Mouse (Mus musculus) hindbrain, embryonic 10.5 days (tissue): ENCODE results near the gene Wasf3. TPM values are rescaled to one million over a fixed set of nuclear protein-coding genes. Genes with fewer than 3 reads are reported as not detected.

Source experiments
- DNase-seq: peaks from one replicate; pipeline ENCODE4 v3.0.0-alpha.2; 2017; ENCODE audit warnings: low spot score
- H3K27ac ChIP-seq: fragments of 300-500 bp; sonication (generic); 2 replicates; pipeline ENCODE4 v1.5.1; 2016; ENCODE audit warnings: mild to moderate bottlenecking, moderate library complexity
- H3K27me3 ChIP-seq: fragments of 300-500 bp; sonication (generic); 2 replicates; pipeline ENCODE4 v1.6.1; 2016; ENCODE audit warnings: mild to moderate bottlenecking; ENCODE audit not compliant: poor library complexity, insufficient read depth, severe bottlenecking
- H3K36me3 ChIP-seq: fragments of 300-500 bp; sonication (generic); 2 replicates; pipeline ENCODE4 v1.6.1; 2016; ENCODE audit warnings: mild to moderate bottlenecking, moderate library complexity
- H3K4me1 ChIP-seq: fragments of 300-500 bp; sonication (generic); replicated peaks from 2 replicates; pipeline ENCODE4 v1.6.1; 2016; ENCODE audit warnings: mild to moderate bottlenecking
- H3K4me3 ChIP-seq: fragments of 300-500 bp; sonication (generic); 2 replicates; pipeline ENCODE4 v1.5.1; 2016; ENCODE audit warnings: mild to moderate bottlenecking, moderate library complexity
- H3K9me3 ChIP-seq: fragments of 300-500 bp; sonication (generic); 2 replicates; pipeline ENCODE4 v1.6.1; 2016; ENCODE audit warnings: mild to moderate bottlenecking, moderate library complexity
- whole genome bisulfite sequencing: fragments of 180-500 bp; shearing (Covaris S2); methylation state at CpG from one replicate; pipeline ENCODE4 v1.1.7; 2016; 5-methylcytosine and 5-hydroxymethylcytosine counted together
- polyA plus RNA-seq: library from polyadenylated mRNA; unstranded; fragments of >200 nt; fragmentation: Nextera tagmentation; extraction: Ambion mirVana; gene quantifications from 2 replicates; pipeline ENCODE4 v1.2.1, GENCODE M21; 2016

Wasf3 gene
- polyA plus RNA-seq, 1 experiment from 2014 or later = 16.7 TPM

DNA sequence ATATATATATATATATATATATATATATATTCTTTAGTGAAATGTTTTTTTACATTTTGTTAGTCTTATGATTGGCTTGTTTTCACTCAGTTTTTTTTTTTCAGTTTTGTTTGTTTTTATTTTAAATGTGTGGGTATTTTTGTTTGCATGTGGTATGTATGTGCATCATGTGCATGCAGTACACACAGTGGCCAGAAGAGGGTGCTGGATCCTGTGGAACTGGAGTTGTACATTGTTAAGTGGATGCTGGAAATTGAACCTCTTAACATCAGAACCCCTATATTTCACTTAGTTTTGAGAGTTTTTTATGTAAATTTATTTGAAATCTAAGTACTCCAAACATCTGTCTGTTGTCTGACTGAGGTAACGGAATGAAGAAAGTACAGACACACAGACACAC, 21.3 kb downstream of the Wasf3 start:
- no peak for DNase-seq
- Histone ChIP-seq H3K4me3 (no peak overlapping the region), H3K9me3 (0 out of 2 replicates have a peak, but pooled peaks cover 3% of the 10 kb centered on the region), H3K27ac (no peak overlapping the region), H3K36me3 (peaks cover 9% of the 10 kb centered on the region), H3K27me3 (no peaks in the 10 kb centered on the region), H3K4me1 (peaks cover 39% of the 10 kb centered on the region)
- WGBS = 93% methylated on average over 1 of the region's 1 CpGs

DNA sequence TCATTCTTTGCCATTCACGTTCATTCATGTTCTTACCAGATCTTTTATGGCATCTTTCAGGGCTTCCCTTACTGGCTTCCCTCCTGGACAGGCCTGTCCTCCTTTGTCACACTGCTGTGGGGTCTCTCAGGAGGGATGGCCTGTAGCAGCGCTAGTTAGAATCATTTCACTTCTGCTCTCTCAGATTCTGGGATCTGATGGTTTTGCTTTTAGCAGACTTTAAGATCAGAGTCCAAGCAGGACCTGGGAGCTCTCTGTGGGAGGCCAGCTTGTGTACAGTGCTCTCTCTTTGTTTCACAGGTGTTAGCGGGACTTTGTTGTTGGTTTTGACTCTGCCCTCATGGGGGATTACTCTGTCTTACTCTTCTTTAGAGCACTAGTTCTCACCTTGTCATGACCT, 23.0 kb downstream of the Wasf3 start:
- Histone ChIP-seq H3K9me3 (0 out of 2 replicates have a peak, but pooled peaks cover 3% of the 10 kb centered on the region), H3K27me3 (no peaks in the 10 kb centered on the region), H3K36me3 (peaks cover 6% of the 10 kb centered on the region; the same call in 1 of the 2 replicates), H3K4me1 (peaks cover 51% of the 10 kb centered on the region), H3K27ac (no peak overlapping the region; the same call in 1 of the 2 replicates), H3K4me3 (no peak overlapping the region)
- 41% methylated on average over 3 of the region's 3 CpGs for WGBS
- no peak for DNase-seq

DNA sequence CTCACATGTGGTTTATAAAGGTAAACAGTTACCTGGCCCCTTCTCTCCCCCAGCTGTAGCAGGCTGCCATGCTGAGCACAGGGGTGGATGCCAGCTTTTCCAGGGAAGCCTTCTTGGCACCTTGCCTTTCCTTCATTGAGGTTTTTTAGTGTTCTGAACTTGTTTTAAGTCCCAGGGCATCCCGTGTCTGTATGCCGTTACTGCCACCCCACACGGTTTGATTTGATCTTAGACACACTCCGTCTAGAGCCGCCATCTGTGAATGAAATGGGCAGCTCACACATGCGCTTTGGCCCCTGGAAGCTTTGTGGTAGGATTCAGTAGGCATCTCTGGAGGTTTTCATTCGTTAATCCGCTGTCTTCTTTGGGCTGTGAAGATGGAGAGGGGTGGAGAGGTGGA, 23.8 kb downstream of the Wasf3 start:
- 90% methylated on average over 8 of the region's 8 CpGs for WGBS
- no peak for DNase-seq

DNA sequence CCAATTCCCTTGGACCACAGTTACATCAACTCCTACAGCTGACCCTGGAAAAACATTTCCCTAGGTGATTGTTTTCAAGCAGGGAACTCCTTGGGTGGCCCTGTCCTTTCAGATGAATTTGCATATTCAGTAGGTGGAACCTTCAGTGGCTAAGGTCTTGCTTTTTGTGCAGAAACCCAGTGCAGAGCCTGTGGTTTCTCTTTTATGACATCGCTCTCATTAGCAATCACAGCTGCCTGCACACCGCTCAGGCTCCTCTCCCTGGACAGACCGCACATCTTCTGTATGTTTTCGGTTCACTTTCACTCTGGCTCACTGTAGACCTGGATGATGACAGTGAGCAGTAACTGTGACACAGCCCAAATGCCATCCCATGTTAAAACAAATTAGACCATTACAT, 26.0 kb downstream of the Wasf3 start:
- no peak for DNase-seq
- Histone ChIP-seq H3K4me3 (no peak overlapping the region), H3K36me3 (no peaks in the 10 kb centered on the region), H3K9me3 (no peaks in the 10 kb centered on the region), H3K27ac (no peak overlapping the region), H3K4me1 (peaks cover 69% of the 10 kb centered on the region), H3K27me3 (no peaks in the 10 kb centered on the region)
- WGBS = 74% methylated on average over 4 of the region's 4 CpGs

More for the DNA sequence above, 23.8 kb downstream of the Wasf3 start:
- no peaks in the 10 kb centered on the region for H3K27me3 ChIP-seq
- H3K4me1 ChIP-seq = peaks cover 58% of the 10 kb centered on the region
- peaks cover 6% of the 10 kb centered on the region; the same call in 1 of the 2 replicates for H3K36me3 ChIP-seq
- H3K27ac ChIP-seq = no peak overlapping the region
- 0 out of 2 replicates have a peak, but pooled peaks cover 3% of the 10 kb centered on the region for H3K9me3 ChIP-seq
- no peak overlapping the region for H3K4me3 ChIP-seq

- WGBS = 69% methylated on average over 15 of the region's 15 CpGs
- Histone ChIP-seq H3K4me1 (peaks cover 74% of the 10 kb centered on the region), H3K4me3 (no peak overlapping the region), H3K27ac (peak overlapping the region; percentile 71; the same call in 1 of the 2 replicates), H3K9me3 (no peaks in the 10 kb centered on the region), H3K36me3 (no peaks in the 10 kb centered on the region), H3K27me3 (no peaks in the 10 kb centered on the region)
- no peak for DNase-seq
Measured at GRCm38 (mm10) chr5:146412743-146413430, 28.1 kb downstream of the Wasf3 start.

DNA sequence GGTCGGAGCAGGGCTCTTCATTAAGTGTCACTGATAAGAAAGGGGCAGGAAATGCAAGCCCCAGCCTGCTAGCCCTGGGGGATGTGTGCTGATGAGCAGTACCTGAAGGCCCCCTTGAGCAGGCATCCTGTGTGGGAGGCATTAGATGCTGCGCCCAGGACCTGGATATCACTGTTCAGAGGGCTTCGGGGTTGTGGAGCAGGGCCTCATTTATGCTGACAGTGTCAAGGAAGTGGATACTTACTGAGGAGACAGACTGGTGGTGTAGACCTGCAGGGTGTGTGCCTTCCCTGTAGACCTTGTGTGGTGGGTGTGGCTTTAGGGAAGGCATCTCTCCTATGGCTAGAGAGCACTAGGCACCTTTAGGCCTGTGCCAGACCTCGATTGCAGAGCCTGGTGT, 29.8 kb downstream of the Wasf3 start:
- peaks cover 64% of the 10 kb centered on the region for H3K4me1 ChIP-seq
- H3K27me3 ChIP-seq = no peaks in the 10 kb centered on the region
- 94% methylated on average over 4 of the region's 4 CpGs for WGBS
- H3K27ac ChIP-seq = no peak overlapping the region
- DNase-seq = no peak
- no peaks in the 10 kb centered on the region for H3K36me3 ChIP-seq
- H3K4me3 ChIP-seq = no peak overlapping the region
- H3K9me3 ChIP-seq = no peaks in the 10 kb centered on the region

- no peaks in the 10 kb centered on the region for H3K27me3 ChIP-seq
- H3K4me3 ChIP-seq = no peak overlapping the region
- H3K9me3 ChIP-seq = no peaks in the 10 kb centered on the region
- no peaks in the 10 kb centered on the region for H3K36me3 ChIP-seq
- peaks cover 58% of the 10 kb centered on the region for H3K4me1 ChIP-seq
- no peak for DNase-seq
- 88% methylated on average over 12 of the region's 12 CpGs for WGBS
- no peak overlapping the region for H3K27ac ChIP-seq
Measured at GRCm38 (mm10) chr5:146415218-146415617, 30.4 kb downstream of the Wasf3 start.

DNA sequence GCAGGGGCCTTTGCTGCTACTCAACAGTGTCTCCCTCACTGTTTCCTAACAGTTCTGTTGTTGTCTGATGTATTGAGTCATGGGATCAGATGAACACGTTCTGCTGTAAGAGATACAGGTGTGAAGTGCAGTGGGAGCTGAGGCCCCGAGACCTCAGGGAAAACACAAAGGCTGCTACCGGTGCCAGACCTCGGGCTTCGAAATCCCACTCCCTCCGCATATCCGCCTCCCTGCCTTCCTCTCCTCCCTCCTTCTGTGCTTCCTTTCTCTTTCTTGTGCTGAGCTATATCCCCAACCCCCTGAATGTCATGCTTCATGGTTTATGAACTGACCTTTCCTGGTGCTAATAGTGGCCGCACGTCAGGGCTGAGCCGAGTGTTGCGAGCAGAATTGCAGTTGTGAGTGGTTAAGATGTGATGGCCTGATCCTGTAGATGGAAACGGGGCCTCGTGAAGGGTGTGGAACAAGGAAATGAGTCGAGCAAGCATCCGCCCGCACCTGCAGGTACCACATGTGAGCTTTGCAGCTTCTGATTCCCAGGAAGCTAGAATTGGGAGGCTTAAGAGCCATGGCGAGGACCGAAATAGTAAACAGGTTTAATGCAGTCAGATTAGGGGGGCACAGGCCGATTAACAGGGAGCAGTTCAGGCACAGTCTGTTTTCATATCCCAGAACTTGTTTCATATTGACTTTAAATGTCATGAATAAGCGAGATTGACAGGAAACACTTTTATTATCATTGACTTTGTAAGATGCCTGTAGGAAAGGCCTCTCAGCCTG, 31.7 kb downstream of the Wasf3 start:
- Histone ChIP-seq H3K27me3 (no peaks in the 10 kb centered on the region), H3K9me3 (no peaks in the 10 kb centered on the region), H3K4me1 (peaks cover 45% of the 10 kb centered on the region), H3K4me3 (no peak overlapping the region), H3K36me3 (no peaks in the 10 kb centered on the region), H3K27ac (no peak overlapping the region)
- no peak for DNase-seq
- 76% methylated on average over 20 of the region's 20 CpGs for WGBS

DNA sequence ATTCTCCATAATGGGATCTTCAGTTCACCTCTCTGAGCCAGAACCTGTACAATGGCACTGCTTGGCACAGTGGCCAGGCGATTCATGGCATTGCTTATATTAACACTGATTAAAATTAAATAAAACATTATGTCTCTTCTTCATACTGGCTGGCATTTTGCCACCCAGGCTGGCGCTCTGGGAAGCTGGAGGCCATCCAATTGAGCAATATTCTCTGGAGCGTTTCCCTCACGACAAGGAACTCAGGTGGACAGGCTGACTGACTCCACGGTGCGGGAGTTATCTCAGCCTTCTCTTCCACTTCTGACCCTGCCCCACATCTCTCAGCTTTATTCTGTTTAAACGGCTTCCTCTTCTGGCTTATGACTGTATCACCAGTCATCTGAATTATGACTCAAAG, 33.3 kb downstream of the Wasf3 start:
- 0 out of 2 replicates have a peak, but pooled peaks cover 2% of the 10 kb centered on the region for H3K36me3 ChIP-seq
- H3K9me3 ChIP-seq = no peaks in the 10 kb centered on the region
- H3K27ac ChIP-seq = no peak overlapping the region
- no peak overlapping the region for H3K4me3 ChIP-seq
- WGBS = 92% methylated on average over 7 of the region's 7 CpGs
- DNase-seq = no peak
- no peaks in the 10 kb centered on the region for H3K27me3 ChIP-seq
- H3K4me1 ChIP-seq = peaks cover 30% of the 10 kb centered on the region

GRCm38 (mm10) chr5:146420081-146420480, 35.3 kb downstream of the Wasf3 start:
- Histone ChIP-seq H3K4me1 (peaks cover 16% of the 10 kb centered on the region; the same call in 1 of the 2 replicates), H3K9me3 (no peaks in the 10 kb centered on the region), H3K4me3 (no peak overlapping the region), H3K36me3 (peaks cover 8% of the 10 kb centered on the region), H3K27me3 (no peaks in the 10 kb centered on the region), H3K27ac (no peak overlapping the region)
- peak; percentile 40 for DNase-seq
- WGBS = 68% methylated on average over 1 of the region's 1 CpGs

- H3K4me3 ChIP-seq = no peak overlapping the region
- peaks cover 30% of the 10 kb centered on the region for H3K36me3 ChIP-seq
- no peaks in the 10 kb centered on the region for H3K9me3 ChIP-seq
- no peak for DNase-seq
- 0 out of 2 replicates have a peak, but pooled peaks cover 2% of the 10 kb centered on the region for H3K4me1 ChIP-seq
- H3K27me3 ChIP-seq = no peaks in the 10 kb centered on the region
- no peak overlapping the region for H3K27ac ChIP-seq
- 82% methylated on average over 8 of the region's 8 CpGs for WGBS
Measured at GRCm38 (mm10) chr5:146424711-146425326, 40.0 kb downstream of the Wasf3 start.

DNA sequence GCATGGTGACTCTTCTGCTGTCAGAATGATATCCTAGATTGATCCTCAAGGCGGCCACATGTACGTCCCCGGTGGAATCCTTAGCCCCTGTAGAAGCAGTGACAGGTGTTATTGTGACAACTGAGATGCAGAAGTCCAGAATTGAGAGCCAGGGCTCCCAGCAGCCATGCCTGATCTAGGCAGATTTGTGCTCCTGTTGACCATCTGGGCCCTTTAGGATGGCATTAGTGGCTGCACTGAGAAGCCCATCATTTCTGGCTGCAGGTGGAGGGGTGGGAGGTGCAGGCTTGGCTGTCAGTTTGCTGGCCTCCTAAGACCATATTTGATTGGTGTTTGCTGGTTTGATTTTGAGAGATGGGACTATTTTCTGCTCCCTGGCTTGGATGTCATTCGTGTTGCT, 40.9 kb downstream of the Wasf3 start:
- Histone ChIP-seq H3K9me3 (no peaks in the 10 kb centered on the region), H3K4me3 (no peak overlapping the region), H3K27ac (no peak overlapping the region), H3K4me1 (0 out of 2 replicates have a peak, but pooled peaks cover 2% of the 10 kb centered on the region), H3K27me3 (no peaks in the 10 kb centered on the region), H3K36me3 (peaks cover 36% of the 10 kb centered on the region)
- DNase-seq = no peak
- 90% methylated on average over 4 of the region's 4 CpGs for WGBS

DNA sequence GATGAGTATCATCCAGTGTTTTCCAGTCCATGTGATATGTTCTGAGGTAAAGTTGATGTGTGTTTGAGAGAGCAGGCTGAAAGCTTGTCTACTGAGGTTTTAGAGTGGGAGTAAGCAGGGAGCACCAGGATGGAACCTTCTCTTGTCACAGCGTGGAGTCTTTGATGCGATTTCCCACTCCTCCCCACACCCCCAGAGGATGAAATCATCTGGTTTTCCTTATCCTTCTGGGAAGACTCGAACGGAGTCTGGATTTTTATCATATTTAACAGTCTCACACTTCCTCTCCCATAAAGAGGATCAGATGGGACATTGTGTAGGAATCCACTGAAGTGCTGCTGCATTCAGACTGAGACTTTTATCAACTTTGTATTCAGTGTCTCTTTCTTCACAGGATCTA, 43.3 kb downstream of the Wasf3 start:
- Histone ChIP-seq H3K4me3 (no peak overlapping the region), H3K36me3 (peaks cover 34% of the 10 kb centered on the region), H3K4me1 (0 out of 2 replicates have a peak, but pooled peaks cover 2% of the 10 kb centered on the region), H3K9me3 (no peaks in the 10 kb centered on the region), H3K27me3 (no peaks in the 10 kb centered on the region), H3K27ac (no peak overlapping the region)
- no peak for DNase-seq
- WGBS = 78% methylated on average over 4 of the region's 4 CpGs
